Mouse (Mus musculus) kidney, embryonic 15.5 days (tissue): ENCODE measurements at regions not wholly inside any gene's neighbourhood (a gene's known extent, or its start where the extent isn't known, plus 50 kb on each side); places are given as distances from the start of the nearest gene placed in this dataset.

ENCODE experiments used
- ATAC-seq: fragments of 200-750 bp; cut with Nextera tagmentation; replicated peaks from 2 replicates; pipeline ENCODE4 v1.8.0; 2017; ENCODE audit warnings: moderate TSS enrichment; ENCODE audit not compliant: low FRiP score
- H3K27ac ChIP-seq: fragments of 300-500 bp; sonication (generic); 2 replicates; pipeline ENCODE4 v1.5.1; 2015; ENCODE audit warnings: mild to moderate bottlenecking, inconsistent platforms
- H3K27me3 ChIP-seq: fragments of 300-500 bp; sonication (generic); 2 replicates; pipeline ENCODE4 v1.6.1; 2015; ENCODE audit warnings: inconsistent platforms
- H3K36me3 ChIP-seq: fragments of 300-500 bp; sonication (generic); 2 replicates; pipeline ENCODE4 v1.6.1; 2015; ENCODE audit warnings: inconsistent platforms
- H3K4me1 ChIP-seq: fragments of 300-500 bp; sonication (generic); 2 replicates; pipeline ENCODE4 v1.6.1; 2015; ENCODE audit warnings: inconsistent platforms
- H3K4me2 ChIP-seq: fragments of 300-500 bp; sonication (generic); 2 replicates; pipeline ENCODE4 v1.6.1; 2015; ENCODE audit warnings: moderate library complexity, mild to moderate bottlenecking, inconsistent platforms
- H3K4me3 ChIP-seq: fragments of 300-500 bp; sonication (generic); replicated peaks from 2 replicates; pipeline ENCODE4 v1.5.1; 2015; ENCODE audit warnings: mild to moderate bottlenecking, inconsistent platforms
- H3K9ac ChIP-seq: fragments of 300-500 bp; sonication (generic); 2 replicates; pipeline ENCODE4 v1.6.1; 2015; ENCODE audit warnings: mild to moderate bottlenecking, inconsistent platforms
- H3K9me3 ChIP-seq: fragments of 300-500 bp; sonication (generic); replicated peaks from 2 replicates; pipeline ENCODE4 v1.6.1; 2016; ENCODE audit warnings: inconsistent platforms
- WGBS: fragments of 180-500 bp; shearing (Covaris S2); methylation state at CpG from one replicate; pipeline ENCODE4 v1.1.7; 2015; ENCODE audit warnings: mixed read lengths; 5-methylcytosine and 5-hydroxymethylcytosine counted together

DNA sequence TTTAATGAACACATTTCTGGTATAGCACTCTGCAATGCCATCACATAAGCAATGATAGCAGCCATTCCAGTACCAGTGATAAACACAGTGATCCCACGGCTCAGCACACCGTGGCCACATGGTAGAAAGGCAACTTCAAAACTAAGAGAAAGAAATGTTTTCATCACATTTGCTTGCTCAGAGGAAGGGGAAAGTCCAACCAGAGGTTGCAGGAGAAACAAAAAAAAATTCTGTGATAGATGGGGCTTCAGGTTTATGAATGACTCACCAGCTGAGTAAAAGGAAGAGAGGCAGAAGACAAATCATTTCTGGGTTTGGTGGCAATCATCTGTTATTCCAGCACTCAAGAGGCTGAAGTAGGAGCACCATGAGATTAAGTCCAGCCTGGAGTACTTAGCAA, 103.5 kb downstream of the Gm9733 start:
- H3K27ac ChIP-seq: no peak overlapping the region
- no peaks in the 10 kb centered on the region for H3K36me3 ChIP-seq
- no peak overlapping the region for H3K9ac ChIP-seq
- H3K9me3 ChIP-seq: no peaks in the 10 kb centered on the region
- no peak overlapping the region for H3K4me2 ChIP-seq
- no peak overlapping the region for H3K4me3 ChIP-seq
- no peaks in the 10 kb centered on the region for H3K27me3 ChIP-seq
- 76% methylated on average over 2 of the region's 2 CpGs for WGBS
- no peaks in the 10 kb centered on the region for H3K4me1 ChIP-seq
- no peak for ATAC-seq

DNA sequence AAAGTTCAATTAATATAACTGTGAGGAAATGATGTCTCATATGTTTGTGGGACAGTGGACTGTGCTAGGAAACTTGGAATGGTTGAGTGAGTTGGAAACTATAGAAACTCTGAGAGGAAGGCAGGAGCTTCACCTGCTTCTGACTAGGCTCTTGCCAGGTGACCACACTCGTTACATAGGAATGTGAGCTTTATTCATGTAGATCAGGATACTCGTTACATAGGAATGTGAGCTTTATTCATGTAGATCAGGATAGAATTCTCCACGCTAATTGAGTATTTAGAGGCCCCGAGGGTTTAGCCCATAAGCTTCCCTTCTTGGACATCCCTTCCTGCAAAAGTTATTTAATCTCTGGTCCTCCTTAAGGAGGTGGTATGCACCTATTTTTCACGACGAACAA, 101.9 kb downstream of the Gm9733 start:
- Histone ChIP-seq H3K27me3 (no peaks in the 10 kb centered on the region), H3K36me3 (no peaks in the 10 kb centered on the region), H3K4me1 (no peaks in the 10 kb centered on the region), H3K27ac (no peak overlapping the region), H3K9me3 (no peaks in the 10 kb centered on the region), H3K4me3 (no peak overlapping the region), H3K9ac (no peak overlapping the region), H3K4me2 (no peak overlapping the region)
- ATAC-seq: no peak
- 77% methylated on average over 6 of the region's 6 CpGs for WGBS

DNA sequence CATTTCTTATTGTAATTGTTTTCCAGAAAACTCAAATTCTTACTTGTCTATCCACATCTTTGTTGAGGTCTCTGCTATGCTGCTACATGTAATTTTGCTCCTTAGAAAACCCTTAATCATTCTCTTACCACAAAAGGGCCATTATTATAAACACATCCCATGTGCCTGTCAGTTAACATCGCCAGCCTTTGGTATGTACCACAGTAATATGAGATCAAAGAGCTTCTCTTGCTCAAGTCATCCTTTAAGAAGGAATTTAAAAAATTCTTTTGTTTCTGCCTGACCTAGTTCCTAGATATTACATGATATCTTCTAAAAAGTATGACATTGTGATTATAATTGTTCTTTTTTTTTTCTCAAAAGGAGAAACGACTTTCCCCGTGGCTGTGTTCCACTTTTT, 100.7 kb downstream of the Gm9733 start:
- H3K36me3 ChIP-seq: no peaks in the 10 kb centered on the region
- H3K27me3 ChIP-seq: no peaks in the 10 kb centered on the region
- no peak overlapping the region for H3K27ac ChIP-seq
- no peaks in the 10 kb centered on the region for H3K9me3 ChIP-seq
- H3K4me1 ChIP-seq: no peaks in the 10 kb centered on the region
- ATAC-seq: no peak
- no peak overlapping the region for H3K4me2 ChIP-seq
- no peak overlapping the region for H3K4me3 ChIP-seq
- WGBS: 67% methylated on average over 3 of the region's 3 CpGs
- no peak overlapping the region for H3K9ac ChIP-seq

DNA sequence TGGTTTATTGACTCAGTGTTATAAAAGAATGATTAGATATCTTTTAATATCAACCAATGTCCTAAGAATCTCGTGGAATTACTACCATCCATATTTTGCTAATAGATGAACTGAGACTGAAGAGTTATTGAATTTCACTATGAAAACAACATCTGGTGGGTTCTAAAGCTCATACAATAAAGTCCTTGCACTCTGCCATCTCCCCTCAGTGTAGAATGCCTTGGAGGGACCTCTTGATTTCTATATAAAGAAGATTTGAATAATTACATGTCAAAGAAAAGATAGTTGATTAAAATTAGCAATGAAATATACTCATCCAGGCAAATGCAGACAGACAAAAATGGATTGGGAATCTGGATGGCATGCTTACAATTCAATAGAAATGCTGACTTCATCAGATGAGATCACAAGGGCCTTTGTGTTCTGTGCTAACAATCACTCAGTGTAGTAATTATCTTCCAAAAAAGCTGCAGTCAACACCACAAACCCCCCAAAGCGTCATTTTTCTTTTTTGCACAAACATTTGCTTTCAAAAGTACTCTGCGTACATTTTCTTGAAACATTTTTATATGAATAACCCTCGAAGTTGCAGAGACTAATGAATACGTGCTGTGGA, 94.2 kb downstream of the Gm9733 start:
- Histone ChIP-seq H3K27me3 (no peaks in the 10 kb centered on the region), H3K27ac (no peak overlapping the region), H3K4me3 (no peak overlapping the region), H3K4me1 (no peaks in the 10 kb centered on the region), H3K36me3 (no peaks in the 10 kb centered on the region), H3K9ac (no peak overlapping the region), H3K4me2 (no peak overlapping the region), H3K9me3 (no peaks in the 10 kb centered on the region)
- ATAC-seq: no peak
- 80% methylated on average over 5 of the region's 5 CpGs for WGBS

DNA sequence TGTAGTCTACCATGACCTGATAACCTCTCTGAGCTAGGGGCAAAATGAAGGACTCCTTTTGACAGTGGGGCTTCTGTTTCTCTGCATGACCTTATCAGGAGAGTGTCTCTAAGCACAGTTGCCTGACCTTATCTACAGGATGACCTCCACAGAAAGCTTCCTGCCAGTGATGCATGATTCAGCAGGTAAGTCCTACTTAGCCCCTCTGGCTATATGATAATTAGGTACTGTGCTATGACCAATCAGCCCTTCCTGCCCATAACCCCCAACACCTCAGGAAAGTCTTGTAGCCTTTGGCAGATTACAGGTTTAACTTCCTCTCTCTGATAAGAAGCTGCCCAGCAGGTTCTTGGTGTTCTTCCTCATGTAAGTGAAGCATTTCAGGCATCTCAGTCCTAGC, 89.7 kb downstream of the Gm9733 start:
- Histone ChIP-seq H3K36me3 (no peaks in the 10 kb centered on the region), H3K9ac (no peak overlapping the region), H3K4me2 (no peak overlapping the region), H3K27me3 (no peaks in the 10 kb centered on the region), H3K9me3 (no peaks in the 10 kb centered on the region), H3K4me3 (no peak overlapping the region), H3K27ac (no peak overlapping the region), H3K4me1 (no peaks in the 10 kb centered on the region)
- ATAC-seq: no peak

DNA sequence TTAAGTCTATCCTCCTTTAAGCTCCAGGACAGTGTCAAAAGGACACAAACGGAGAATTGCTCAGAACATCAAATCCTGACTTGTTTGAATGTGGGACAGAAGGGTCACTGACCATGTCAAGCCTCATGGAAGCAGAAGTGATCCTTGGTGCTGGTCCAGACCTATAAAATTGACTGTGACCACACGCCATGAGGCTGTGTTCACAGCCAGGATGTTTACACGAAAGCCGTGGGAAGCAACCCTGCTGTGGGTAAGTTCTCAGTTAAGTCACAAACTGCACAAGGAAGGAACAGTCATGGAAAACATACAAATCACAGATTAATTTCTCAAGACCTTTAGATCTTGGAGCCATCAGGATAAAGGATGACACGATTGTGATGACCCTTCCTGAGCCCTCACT, 88.5 kb downstream of the Gm9733 start:
- WGBS: 45% methylated on average over 5 of the region's 5 CpGs
- Histone ChIP-seq H3K9ac (no peak overlapping the region), H3K4me1 (no peaks in the 10 kb centered on the region), H3K27me3 (no peaks in the 10 kb centered on the region), H3K36me3 (no peaks in the 10 kb centered on the region), H3K4me2 (no peak overlapping the region), H3K9me3 (no peaks in the 10 kb centered on the region), H3K4me3 (no peak overlapping the region), H3K27ac (no peak overlapping the region)
- ATAC-seq: no peak

DNA sequence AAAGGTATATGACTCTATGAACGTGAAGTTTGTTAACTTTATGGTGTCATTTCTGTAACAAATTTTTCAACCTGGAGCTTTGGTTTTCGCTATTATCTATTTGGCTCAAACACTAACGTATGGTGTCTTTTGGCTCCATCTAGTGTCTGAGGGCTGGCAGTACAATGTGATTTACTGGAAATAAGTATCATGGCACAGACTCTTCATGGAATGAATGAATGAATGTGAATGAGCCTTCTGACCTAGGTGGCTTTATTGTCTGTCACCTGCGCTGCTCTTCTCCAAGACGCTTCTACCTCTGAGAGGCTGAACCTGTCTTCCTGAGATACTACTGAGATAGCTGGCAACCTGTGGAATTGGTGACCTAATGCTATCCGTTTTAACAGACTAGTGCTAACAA, 87.1 kb downstream of the Gm9733 start:
- WGBS: 23% methylated on average over 6 of the region's 6 CpGs

More for the DNA sequence above, 87.1 kb downstream of the Gm9733 start:
- Histone ChIP-seq H3K4me1 (no peaks in the 10 kb centered on the region), H3K4me3 (no peak overlapping the region), H3K9me3 (no peaks in the 10 kb centered on the region), H3K27ac (no peak overlapping the region), H3K27me3 (no peaks in the 10 kb centered on the region), H3K36me3 (no peaks in the 10 kb centered on the region), H3K9ac (no peak overlapping the region), H3K4me2 (no peak overlapping the region)
- ATAC-seq: no peak
